Mouse (Mus musculus) 3134 (cell line): ENCODE measurements around the gene Pdcd10.

Experiments
- DNase-seq: peaks from one replicate; pipeline ENCODE4 v3.0.0-alpha.2; 2011; ENCODE audit warnings: low spot score; ENCODE audit not compliant: insufficient read length; ENCODE audit errors: extremely low read depth

Gene Pdcd10

DNA sequence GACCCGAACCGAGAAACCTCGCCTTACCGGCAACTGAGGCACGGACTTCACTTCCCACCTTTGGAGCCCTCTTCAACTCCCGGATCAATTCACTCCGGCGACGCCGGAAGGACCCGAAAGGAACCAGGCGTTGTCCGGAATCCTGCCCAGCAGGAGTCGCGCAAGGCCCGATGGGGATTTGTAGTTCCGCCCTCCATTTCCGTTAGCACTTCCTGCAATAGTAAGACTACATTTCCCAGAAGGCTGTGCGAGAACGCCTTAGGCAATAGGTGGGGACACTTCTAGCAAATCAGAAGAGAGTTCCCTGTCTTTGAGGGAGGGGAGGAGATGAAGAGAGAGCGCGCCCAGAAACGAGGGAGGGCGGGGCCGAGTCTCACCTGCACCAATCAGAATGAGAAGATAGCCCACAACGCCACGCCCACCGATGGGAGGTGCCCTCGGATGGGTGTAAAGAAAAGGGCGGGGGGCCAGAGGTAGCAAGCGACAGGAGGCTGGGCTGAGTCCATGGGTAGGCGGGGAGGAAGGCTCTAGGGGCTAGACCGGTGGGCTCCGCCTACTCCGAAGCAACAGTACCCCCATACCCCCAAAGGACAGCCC is at the start of gene Pdcd10:
Gene Pdcd10 (minus strand): TSS at position 162 of the 597 bp plus-strand sequence.
- DNase-seq: peak; percentile 98

DNA sequence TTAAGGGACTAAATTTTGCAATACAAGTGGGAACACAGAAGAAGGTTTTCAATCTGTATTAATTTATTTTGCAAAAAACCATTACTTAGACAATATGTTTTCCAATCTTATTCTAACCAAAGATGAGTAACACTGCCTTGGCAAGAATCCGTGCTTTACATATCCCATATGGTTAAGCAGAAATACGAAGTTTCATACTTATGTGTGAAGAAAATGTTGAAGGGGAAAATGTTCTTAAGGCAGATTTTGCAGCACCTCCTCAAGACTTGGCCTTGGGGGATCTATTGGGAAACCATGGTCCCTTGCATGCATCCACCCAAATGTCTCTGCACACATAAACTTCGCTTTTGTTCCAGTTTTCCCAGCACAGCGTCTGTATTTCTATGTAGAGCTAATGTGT is 28.2 kb upstream of the Pdcd10 start:
- no peak for DNase-seq

DNA sequence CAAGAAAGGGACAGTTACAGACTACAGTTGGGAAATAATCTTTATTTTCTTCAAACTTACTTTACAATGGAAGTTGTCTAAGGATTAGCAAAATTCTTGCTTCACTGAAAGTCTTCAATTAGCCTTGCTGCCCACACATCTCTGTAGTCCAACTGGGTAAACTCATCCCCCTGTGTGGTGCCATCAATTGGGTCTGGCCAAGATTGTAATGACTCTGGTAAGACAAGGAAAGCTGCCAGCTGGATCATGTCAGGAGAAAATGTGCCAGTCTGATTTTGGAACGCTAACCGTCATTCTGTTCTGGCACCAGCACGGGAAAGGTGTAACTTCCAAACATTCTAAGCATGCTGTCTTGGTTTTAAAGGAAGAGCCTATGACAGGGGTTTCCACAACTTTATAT is 26.6 kb upstream of the Pdcd10 start:
- DNase-seq: no peak

GRCm38 (mm10) chr3:75579352-75579751 is 22.7 kb upstream of the Pdcd10 start:
- DNase-seq: peak; percentile 6

GRCm38 (mm10) chr3:75575582-75575981 is 18.9 kb upstream of the Pdcd10 start:
- no peak for DNase-seq

DNA sequence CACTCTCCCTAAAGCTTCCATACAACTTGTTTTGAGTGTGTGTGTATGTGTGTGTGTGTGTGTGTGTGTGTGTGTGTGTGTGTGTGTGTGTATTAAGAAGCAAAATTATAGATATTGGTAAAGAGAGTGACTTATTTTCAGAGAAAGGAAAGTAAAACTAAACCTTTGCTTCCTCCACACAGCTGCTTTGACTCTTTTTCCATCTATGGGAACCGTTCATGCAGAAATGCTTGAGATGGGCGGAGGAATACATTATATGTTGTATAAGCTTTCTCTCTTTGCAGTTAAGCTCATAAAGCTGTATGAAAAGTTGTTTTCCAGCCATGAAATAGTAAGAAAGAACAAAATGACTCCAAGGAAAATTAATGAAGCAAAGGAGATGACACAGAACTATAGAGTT is 17.4 kb upstream of the Pdcd10 start:
- no peak for DNase-seq

DNA sequence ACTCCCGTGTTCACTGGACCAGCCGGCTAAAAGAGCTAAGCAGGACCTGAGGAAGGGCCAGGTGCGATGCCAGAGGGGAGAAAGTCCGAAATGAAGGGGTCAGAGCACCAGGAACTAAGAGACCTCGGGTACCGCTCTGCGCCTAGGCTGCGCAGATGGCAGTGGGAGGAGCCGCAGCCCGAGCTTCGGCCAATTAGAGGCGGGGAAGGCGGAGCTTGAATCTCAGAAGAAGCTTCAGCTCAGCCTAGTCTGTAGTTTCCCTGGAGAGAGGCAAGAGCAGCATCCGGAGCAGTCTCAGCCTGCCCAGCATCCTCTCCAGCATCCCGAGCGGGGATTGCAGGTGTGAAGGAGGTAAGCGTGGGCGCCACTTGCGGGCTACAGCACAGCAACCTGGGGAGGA is 636 bp upstream of the Pdcd10 start, which contains the start of gene Serpini1:
Gene Serpini1 (plus strand): TSS at position 256 of the 400 bp plus-strand sequence.
- DNase-seq: no peak

DNA sequence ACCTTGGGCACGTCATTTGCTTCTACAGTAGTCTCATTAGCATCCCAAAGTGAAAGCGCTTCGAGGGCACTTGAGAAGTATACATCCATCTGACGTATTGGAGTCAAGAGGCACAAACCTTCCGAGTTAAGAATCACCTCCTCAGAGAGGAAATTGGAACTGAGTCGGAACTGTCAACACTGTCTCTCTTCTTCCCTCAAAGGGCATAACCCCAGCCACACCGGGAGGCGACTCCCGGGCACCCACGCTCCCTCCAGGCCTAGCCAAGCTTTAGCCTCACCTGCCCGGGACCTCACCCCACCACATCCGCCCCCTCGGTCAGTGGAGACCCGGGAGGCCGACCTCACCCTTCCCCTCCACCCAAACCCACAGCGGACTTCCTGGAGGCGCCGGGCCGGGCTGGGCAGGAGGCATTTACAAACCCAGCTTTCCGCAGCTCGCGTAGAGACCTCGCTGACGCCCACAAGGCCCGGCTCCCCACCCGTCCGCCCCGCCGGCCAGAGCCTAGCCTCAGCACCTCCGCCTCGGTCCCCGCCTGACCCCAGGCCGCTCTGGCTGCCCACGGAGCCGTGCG is 448 bp downstream of the Pdcd10 start:
- DNase-seq: no peak

DNA sequence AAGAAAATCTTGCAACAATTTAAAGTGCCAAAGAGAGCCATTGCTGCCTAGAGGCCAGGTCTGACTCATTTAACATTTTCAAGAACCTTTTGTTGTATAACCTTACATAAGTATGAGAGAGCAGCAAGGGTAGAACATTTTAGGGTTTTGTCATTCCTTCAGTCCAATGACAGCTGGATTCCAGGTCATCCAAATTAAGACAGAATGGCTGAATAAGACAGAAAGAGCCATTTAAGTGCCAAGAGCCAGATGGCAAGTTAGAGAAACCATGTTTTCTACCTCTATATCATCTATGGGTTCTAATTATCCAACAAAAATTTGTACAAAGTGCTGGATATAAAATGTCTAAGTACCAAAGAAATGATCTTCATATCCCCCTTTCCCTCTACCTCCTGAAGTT is 5.4 kb downstream of the Pdcd10 start:
- no peak for DNase-seq

- DNase-seq: no peak
Observed at GRCm38 (mm10) chr3:75544287-75544686, 12.4 kb downstream of the Pdcd10 start.

DNA sequence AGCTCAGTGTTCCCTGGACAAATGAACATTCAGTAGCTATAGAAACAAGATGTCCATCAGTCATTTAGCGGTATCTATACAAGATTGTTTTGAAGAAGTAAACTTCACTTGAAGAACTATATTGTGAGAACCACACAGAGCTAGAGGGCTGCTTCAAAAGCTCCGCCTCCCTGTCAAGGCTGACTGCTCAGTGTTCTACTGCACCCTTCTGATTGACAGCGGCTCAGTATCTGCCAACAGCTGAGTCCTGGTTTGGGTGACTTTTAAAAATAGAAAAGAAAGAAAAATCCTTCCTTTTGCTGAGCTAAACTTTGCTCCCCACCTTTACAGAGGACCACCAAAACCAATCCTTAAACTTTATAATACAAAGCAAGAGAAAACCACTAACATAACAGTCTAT is 13.8 kb downstream of the Pdcd10 start:
- no peak for DNase-seq

- DNase-seq: no peak
Observed at GRCm38 (mm10) chr3:75541259-75541658, 15.4 kb downstream of the Pdcd10 start.

DNA sequence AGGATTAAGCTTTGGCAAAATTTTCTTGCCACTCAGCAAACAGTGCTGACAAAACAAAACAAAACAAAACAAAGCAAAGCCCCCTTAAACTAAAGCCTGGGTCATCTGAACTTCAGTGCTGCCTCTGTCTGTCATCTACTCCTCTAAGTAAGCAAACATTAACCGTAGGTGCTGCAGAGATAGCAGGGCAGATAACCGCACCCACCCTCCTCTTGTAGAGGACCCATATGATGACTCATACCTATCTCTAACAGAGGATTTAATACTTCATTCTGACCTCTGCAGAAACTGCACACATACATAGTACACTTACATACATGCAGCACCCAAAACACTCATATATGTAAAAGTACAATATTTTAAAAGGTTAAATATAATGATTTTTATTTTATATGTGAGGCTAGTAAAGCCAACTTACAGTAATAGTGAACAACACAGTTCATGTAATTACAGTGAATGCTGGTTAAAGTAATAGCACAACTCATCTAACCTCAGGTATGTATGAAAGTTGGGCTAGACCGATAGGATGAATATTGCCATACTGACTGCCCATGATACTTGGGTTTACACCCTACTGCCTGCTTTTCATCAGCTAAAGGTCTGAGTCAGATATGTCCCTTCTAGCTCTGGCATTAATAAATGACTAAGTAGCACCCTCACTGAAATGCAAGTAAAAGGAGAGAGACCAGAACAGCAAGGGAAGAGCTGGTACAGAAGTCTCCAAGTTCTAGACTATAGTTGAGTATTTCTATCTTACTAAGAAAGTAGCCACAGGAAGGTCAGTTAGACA is 22.4 kb downstream of the Pdcd10 start:
- no peak for DNase-seq

GRCm38 (mm10) chr3:75531074-75531473 is 25.6 kb downstream of the Pdcd10 start:
- DNase-seq: no peak

GRCm38 (mm10) chr3:75522527-75522926 is 34.1 kb downstream of the Pdcd10 start:
- no peak for DNase-seq

- DNase-seq: no peak
Observed at GRCm38 (mm10) chr3:75521314-75521713, 35.3 kb downstream of the Pdcd10 start.

- DNase-seq: no peak
Observed at GRCm38 (mm10) chr3:75517631-75518250, 38.9 kb downstream of the Pdcd10 start.

GRCm38 (mm10) chr3:75498961-75499960 is 57.4 kb downstream of the Pdcd10 start:
- peak; percentile 47 for DNase-seq

DNA sequence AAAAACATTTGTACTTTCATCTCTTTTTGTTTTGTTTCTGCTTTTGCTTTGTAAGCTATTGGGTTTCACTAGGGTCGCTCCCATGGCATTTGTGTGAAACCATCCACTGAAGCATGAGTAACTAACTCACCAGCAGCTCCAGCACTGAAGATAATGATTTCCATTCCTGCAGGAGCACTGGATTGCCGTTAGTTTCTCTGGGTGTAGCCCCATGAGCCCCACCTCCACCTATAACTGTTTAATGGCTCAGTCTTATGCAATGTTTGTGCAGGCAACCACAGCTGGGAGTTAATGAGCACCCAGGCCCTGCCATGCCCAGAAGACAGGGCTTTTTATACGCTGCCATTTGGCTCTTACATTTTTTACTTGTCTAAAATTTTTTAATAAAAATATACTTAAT is 63.7 kb downstream of the Pdcd10 start:
- DNase-seq: no peak

DNA sequence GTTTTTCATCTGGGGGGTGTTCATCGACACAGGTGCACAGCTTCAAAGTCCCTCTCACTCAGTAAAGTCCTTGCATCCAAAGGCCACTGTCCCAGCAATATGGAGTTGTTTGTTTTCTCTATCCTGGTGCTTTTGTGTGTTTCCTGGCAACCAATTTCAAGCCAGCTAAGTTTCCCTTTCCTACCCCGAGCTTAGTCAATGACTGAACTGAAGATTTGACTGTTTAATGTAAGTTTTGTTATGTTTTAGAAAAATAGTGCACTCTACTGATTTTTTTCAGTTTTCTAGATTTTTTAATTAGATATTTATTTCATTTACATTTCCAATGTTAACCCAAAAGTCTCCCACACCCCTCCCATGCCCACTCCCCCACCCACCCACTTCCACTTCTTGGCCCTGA is 74.6 kb downstream of the Pdcd10 start, which contains the start of gene Wdr49:
Gene Wdr49 (minus strand): TSS at position 101 of the 400 bp plus-strand sequence.
- DNase-seq: no peak
